Mouse (Mus musculus): ENCODE results near the gene Mcl1. TPM values are rescaled to one million over a fixed set of nuclear protein-coding genes. Genes with fewer than 3 reads are reported as not detected.

Mcl1 gene
- polyA plus RNA-seq, 1 experiment from 2014 or later: 65.8 TPM

- 0 out of 2 replicates have a peak, but pooled peaks have one; percentile 2 for ATAC-seq (ENCODE audit: low read depth)
- Histone ChIP-seq H3K4me3 (ENCODE audit: low read depth, low read length) (no peak overlapping the region), H3K9ac (ENCODE audit: low read depth, low read length) (peak overlapping the region; percentile 30; the same call in 1 of the 2 replicates), H3K36me3 (ENCODE audit: control insufficient read depth, insufficient read depth, low read length) (peaks cover 4% of the 10 kb centered on the region; the same call in 1 of the 2 replicates), H3K9me3 (ENCODE audit: control insufficient read depth, low read length) (no peaks in the 10 kb centered on the region), H3K27ac (replicated peaks; ENCODE audit: low read depth, low read length) (no peak overlapping the region), H3K4me2 (ENCODE audit: low read depth, low read length) (no peak overlapping the region), H3K4me1 (ENCODE audit: control insufficient read depth, insufficient read depth, low read length) (peaks cover 6% of the 10 kb centered on the region; the same call in 1 of the 2 replicates), H3K27me3 (replicated peaks; ENCODE audit: control insufficient read depth, insufficient read depth, low read length) (no peaks in the 10 kb centered on the region)
- 38% methylated on average over 11 of the region's 11 CpGs for WGBS
- DNase-seq (ENCODE audit: low spot score): no peak
Observed at GRCm38 (mm10) chr3:95681365-95681764, 22.8 kb downstream of the Mcl1 start.

- 64% methylated on average over 5 of the region's 5 CpGs for WGBS
- Histone ChIP-seq H3K4me2 (ENCODE audit: low read depth, low read length) (no peak overlapping the region), H3K9ac (ENCODE audit: low read depth, low read length) (no peak overlapping the region), H3K4me1 (ENCODE audit: control insufficient read depth, insufficient read depth, low read length) (peaks cover 18% of the 10 kb centered on the region), H3K27me3 (replicated peaks; ENCODE audit: control insufficient read depth, insufficient read depth, low read length) (no peaks in the 10 kb centered on the region), H3K27ac (replicated peaks; ENCODE audit: low read depth, low read length) (no peak overlapping the region), H3K36me3 (ENCODE audit: control insufficient read depth, insufficient read depth, low read length) (no peaks in the 10 kb centered on the region), H3K9me3 (ENCODE audit: control insufficient read depth, low read length) (no peaks in the 10 kb centered on the region), H3K4me3 (ENCODE audit: low read depth, low read length) (no peak overlapping the region)
- ATAC-seq (ENCODE audit: low read depth): no peak
- no peak for DNase-seq (ENCODE audit: low spot score)
Observed at GRCm38 (mm10) chr3:95682878-95683277, 24.3 kb downstream of the Mcl1 start.

- Histone ChIP-seq H3K27me3 (replicated peaks; ENCODE audit: control insufficient read depth, insufficient read depth, low read length) (no peaks in the 10 kb centered on the region), H3K4me2 (ENCODE audit: low read depth, low read length) (no peak overlapping the region), H3K36me3 (ENCODE audit: control insufficient read depth, insufficient read depth, low read length) (no peaks in the 10 kb centered on the region), H3K9me3 (ENCODE audit: control insufficient read depth, low read length) (no peaks in the 10 kb centered on the region), H3K9ac (ENCODE audit: low read depth, low read length) (no peak overlapping the region), H3K4me3 (ENCODE audit: low read depth, low read length) (no peak overlapping the region), H3K27ac (replicated peaks; ENCODE audit: low read depth, low read length) (no peak overlapping the region), H3K4me1 (ENCODE audit: control insufficient read depth, insufficient read depth, low read length) (peaks cover 31% of the 10 kb centered on the region)
- WGBS: 61% methylated on average over 4 of the region's 8 CpGs
- DNase-seq (ENCODE audit: low spot score) (no peak), ATAC-seq (ENCODE audit: low read depth) (no peak)
Observed at GRCm38 (mm10) chr3:95684846-95685245, 26.3 kb downstream of the Mcl1 start.

GRCm38 (mm10) chr3:95685301-95685700 lies 26.7 kb downstream of the Mcl1 start:
- Histone ChIP-seq H3K9me3 (ENCODE audit: control insufficient read depth, low read length) (no peaks in the 10 kb centered on the region), H3K4me1 (ENCODE audit: control insufficient read depth, insufficient read depth, low read length) (peaks cover 31% of the 10 kb centered on the region), H3K4me3 (ENCODE audit: low read depth, low read length) (no peak overlapping the region), H3K4me2 (ENCODE audit: low read depth, low read length) (no peak overlapping the region), H3K27ac (replicated peaks; ENCODE audit: low read depth, low read length) (no peak overlapping the region), H3K9ac (ENCODE audit: low read depth, low read length) (no peak overlapping the region), H3K36me3 (ENCODE audit: control insufficient read depth, insufficient read depth, low read length) (no peaks in the 10 kb centered on the region), H3K27me3 (replicated peaks; ENCODE audit: control insufficient read depth, insufficient read depth, low read length) (no peaks in the 10 kb centered on the region)
- no peak for ATAC-seq (ENCODE audit: low read depth)
- no peak for DNase-seq (ENCODE audit: low spot score)
- WGBS: 76% methylated on average over 4 of the region's 4 CpGs

GRCm38 (mm10) chr3:95685701-95686100 lies 27.1 kb downstream of the Mcl1 start:
- no peaks in the 10 kb centered on the region for H3K27me3 ChIP-seq (replicated peaks; ENCODE audit: control insufficient read depth, insufficient read depth, low read length)
- peaks cover 31% of the 10 kb centered on the region for H3K4me1 ChIP-seq (ENCODE audit: control insufficient read depth, insufficient read depth, low read length)
- 76% methylated on average over 2 of the region's 2 CpGs for WGBS
- DNase-seq (ENCODE audit: low spot score) (no peak), ATAC-seq (ENCODE audit: low read depth) (no peak)
- H3K9me3 ChIP-seq (ENCODE audit: control insufficient read depth, low read length): no peaks in the 10 kb centered on the region
- H3K4me2 ChIP-seq (ENCODE audit: low read depth, low read length): no peak overlapping the region
- no peak overlapping the region for H3K9ac ChIP-seq (ENCODE audit: low read depth, low read length)
- no peak overlapping the region for H3K4me3 ChIP-seq (ENCODE audit: low read depth, low read length)
- H3K36me3 ChIP-seq (ENCODE audit: control insufficient read depth, insufficient read depth, low read length): no peaks in the 10 kb centered on the region
- no peak overlapping the region for H3K27ac ChIP-seq (replicated peaks; ENCODE audit: low read depth, low read length)

- Histone ChIP-seq H3K4me2 (ENCODE audit: low read depth, low read length) (peak overlapping the region; percentile 93), H3K9ac (ENCODE audit: low read depth, low read length) (0 out of 2 replicates have a peak overlapping the region, but pooled peaks have one; percentile 5), H3K36me3 (ENCODE audit: control insufficient read depth, insufficient read depth, low read length) (no peaks in the 10 kb centered on the region), H3K4me1 (ENCODE audit: control insufficient read depth, insufficient read depth, low read length) (peaks cover 27% of the 10 kb centered on the region), H3K27ac (replicated peaks; ENCODE audit: low read depth, low read length) (peak overlapping the region; percentile 13; the same call in 1 of the 2 replicates), H3K9me3 (ENCODE audit: control insufficient read depth, low read length) (no peaks in the 10 kb centered on the region), H3K27me3 (replicated peaks; ENCODE audit: control insufficient read depth, insufficient read depth, low read length) (no peaks in the 10 kb centered on the region), H3K4me3 (ENCODE audit: low read depth, low read length) (peak overlapping the region; percentile 47)
- no peak for ATAC-seq (ENCODE audit: low read depth)
- WGBS: 47% methylated on average over 8 of the region's 10 CpGs
- no peak for DNase-seq (ENCODE audit: low spot score)
Observed at GRCm38 (mm10) chr3:95686492-95687167, 28.0 kb downstream of the Mcl1 start.

GRCm38 (mm10) chr3:95687168-95687523 lies 28.6 kb downstream of the Mcl1 start:
- Histone ChIP-seq H3K27ac (replicated peaks; ENCODE audit: low read depth, low read length) (peak overlapping the region; percentile 88), H3K9me3 (ENCODE audit: control insufficient read depth, low read length) (no peaks in the 10 kb centered on the region), H3K36me3 (ENCODE audit: control insufficient read depth, insufficient read depth, low read length) (no peaks in the 10 kb centered on the region), H3K4me3 (ENCODE audit: low read depth, low read length) (peak overlapping the region; percentile 47), H3K9ac (ENCODE audit: low read depth, low read length) (peak overlapping the region; percentile 65; the same call in 1 of the 2 replicates), H3K4me2 (ENCODE audit: low read depth, low read length) (peak overlapping the region; percentile 93), H3K4me1 (ENCODE audit: control insufficient read depth, insufficient read depth, low read length) (peaks cover 25% of the 10 kb centered on the region), H3K27me3 (replicated peaks; ENCODE audit: control insufficient read depth, insufficient read depth, low read length) (no peaks in the 10 kb centered on the region)
- DNase-seq (ENCODE audit: low spot score) (no peak), ATAC-seq (ENCODE audit: low read depth) (peak; percentile 6; the same call in 1 of the 2 replicates)
- 10% methylated on average over 4 of the region's 4 CpGs for WGBS

- DNase-seq (ENCODE audit: low spot score): peak; percentile 94
- H3K4me3 ChIP-seq (ENCODE audit: low read depth, low read length): peak within 1 kb of the TSS; percentile 47
- no peaks in the 10 kb centered on the region for H3K36me3 ChIP-seq (ENCODE audit: control insufficient read depth, insufficient read depth, low read length)
- H3K4me2 ChIP-seq (ENCODE audit: low read depth, low read length): peak within 1 kb of the TSS; percentile 93
- H3K9me3 ChIP-seq (ENCODE audit: control insufficient read depth, low read length): no peaks in the 10 kb centered on the region
- H3K4me1 ChIP-seq (ENCODE audit: control insufficient read depth, insufficient read depth, low read length): peaks cover 25% of the 10 kb centered on the region
- WGBS: 3% methylated on average over 38 of the region's 50 CpGs
- H3K27ac ChIP-seq (replicated peaks; ENCODE audit: low read depth, low read length): peak within 1 kb of the TSS; percentile 88
- H3K27me3 ChIP-seq (replicated peaks; ENCODE audit: control insufficient read depth, insufficient read depth, low read length): no peaks in the 10 kb centered on the region
- ATAC-seq (ENCODE audit: low read depth): peak; percentile 82
- H3K9ac ChIP-seq (ENCODE audit: low read depth, low read length): peak within 1 kb of the TSS; percentile 65
Observed at GRCm38 (mm10) chr3:95687524-95688421, 29.2 kb downstream of the Mcl1 start, which contains the start of gene Adamtsl4. Gene Adamtsl4, minus strand, starts transcription at chr3:95687917.
